Mouse (Mus musculus) stomach, postnatal 0 days (tissue): Measurements from ENCODE around the gene Tmem129. TPM values are rescaled to one million over a fixed set of nuclear protein-coding genes. Genes with fewer than 3 reads are reported as not detected.

Source experiments
- ATAC-seq: fragments of 200-750 bp; cut with Nextera tagmentation; 2 replicates; pipeline ENCODE4 v1.8.0; 2017; ENCODE audit not compliant: low FRiP score, low TSS enrichment
- DNase-seq: peaks from one replicate; pipeline ENCODE4 v3.0.0-alpha.2; 2016; ENCODE audit warnings: low spot score
- H3K27ac ChIP-seq: fragments of 300-500 bp; sonication (generic); replicated peaks from 2 replicates; pipeline ENCODE4 v1.5.1; 2014; ENCODE audit warnings: mild to moderate bottlenecking, control low read depth
- H3K27me3 ChIP-seq: fragments of 300-500 bp; sonication (generic); 2 replicates; pipeline ENCODE4 v1.6.1; 2014; ENCODE audit warnings: low read length; ENCODE audit not compliant: control insufficient read depth, insufficient read depth
- H3K36me3 ChIP-seq: fragments of 300-500 bp; sonication (generic); 2 replicates; pipeline ENCODE4 v1.6.1; 2014; ENCODE audit warnings: low read length, mixed read lengths; ENCODE audit not compliant: control insufficient read depth, insufficient read depth
- H3K4me1 ChIP-seq: fragments of 300-500 bp; sonication (generic); replicated peaks from 2 replicates; pipeline ENCODE4 v1.6.1; 2014; ENCODE audit warnings: antibody characterized with exemption; ENCODE audit not compliant: control insufficient read depth, insufficient read depth
- H3K4me2 ChIP-seq: fragments of 300-500 bp; sonication (generic); replicated peaks from 2 replicates; pipeline ENCODE4 v1.6.1; 2014; ENCODE audit warnings: low read depth, mild to moderate bottlenecking, control low read depth, moderate library complexity
- H3K4me3 ChIP-seq: fragments of 300-500 bp; sonication (generic); 2 replicates; pipeline ENCODE4 v1.5.1; 2014; ENCODE audit warnings: low read depth, low read length, control low read depth
- H3K9ac ChIP-seq: fragments of 300-500 bp; sonication (generic); 2 replicates; pipeline ENCODE4 v1.6.1; 2014; ENCODE audit warnings: mild to moderate bottlenecking, low read length, control low read depth, mixed read lengths
- H3K9me3 ChIP-seq: fragments of 300-500 bp; sonication (generic); 2 replicates; pipeline ENCODE4 v1.6.1; 2016; ENCODE audit warnings: low read length; ENCODE audit not compliant: control insufficient read depth
- CTCF ChIP-seq: IDR thresholded peaks from 2 replicates; pipeline ENCODE4 v1.5.1; 2016; ENCODE audit warnings: antibody characterized with exemption, low read depth, mild to moderate bottlenecking, moderate library complexity
- EP300 ChIP-seq: optimal IDR thresholded peaks from 2 replicates; pipeline ENCODE3; 2016; ENCODE audit warnings: antibody characterized with exemption
- WGBS: fragments of 180-500 bp; shearing (Covaris S2); extraction: QIAGEN DNeasy Blood & Tissue Kit; methylation state at CpG from one replicate; pipeline ENCODE4 v1.1.7; 2014; 5-methylcytosine and 5-hydroxymethylcytosine counted together
- polyA plus RNA-seq: library from polyadenylated mRNA; unstranded; fragments of >200 nt; fragmentation: Nextera tagmentation; extraction: Ambion mirVana; gene quantifications from 2 replicates; pipeline ENCODE4 v1.2.1, GENCODE M21; 2015

The Tmem129 gene
- polyA plus RNA-seq, 1 experiment from 2014 or later = 16.7 TPM

GRCm38 (mm10) chr5:33651017-33651416 is 7.2 kb downstream of the Tmem129 start:
- Histone ChIP-seq H3K36me3 (peaks cover 4% of the 10 kb centered on the region; the same call in 1 of the 2 replicates), H3K4me2 (peak overlapping the region; percentile 61)
- 5% methylated on average over 2 of the region's 2 CpGs for WGBS

GRCm38 (mm10) chr5:33640652-33641051 is 17.6 kb downstream of the Tmem129 start:
- Histone ChIP-seq H3K27ac (no peak overlapping the region), H3K4me3 (no peak overlapping the region), H3K4me2 (no peak overlapping the region), H3K9ac (no peak overlapping the region), H3K27me3 (no peaks in the 10 kb centered on the region), H3K4me1 (no peaks in the 10 kb centered on the region), H3K36me3 (peaks cover 20% of the 10 kb centered on the region), H3K9me3 (no peaks in the 10 kb centered on the region)
- 24% methylated on average over 3 of the region's 3 CpGs for WGBS
- ATAC-seq (peak; percentile 57; the same call in 1 of the 2 replicates), DNase-seq (peak; percentile 48)
- no peak for TF ChIP-seq EP300
- peak; percentile 83 for TF ChIP-seq CTCF

More at GRCm38 (mm10) chr5:33651017-33651416, 7.2 kb downstream of the Tmem129 start:
- Histone ChIP-seq H3K9me3 (no peaks in the 10 kb centered on the region), H3K27me3 (no peaks in the 10 kb centered on the region), H3K27ac (peak overlapping the region; percentile 98; the same call in 1 of the 2 replicates), H3K4me3 (peak overlapping the region; percentile 64), H3K9ac (peak overlapping the region; percentile 83), H3K4me1 (no peaks in the 10 kb centered on the region)
- ATAC-seq (no peak), DNase-seq (no peak)
- no peak for TF ChIP-seq EP300
- no peak for TF ChIP-seq CTCF

GRCm38 (mm10) chr5:33638826-33639225 is 19.4 kb downstream of the Tmem129 start:
- Histone ChIP-seq H3K27me3 (no peaks in the 10 kb centered on the region), H3K36me3 (peaks cover 13% of the 10 kb centered on the region), H3K4me3 (no peak overlapping the region), H3K9ac (no peak overlapping the region), H3K9me3 (no peaks in the 10 kb centered on the region), H3K27ac (no peak overlapping the region), H3K4me2 (no peak overlapping the region), H3K4me1 (no peaks in the 10 kb centered on the region)
- no peak for ATAC-seq
- no peak for DNase-seq
- no peak for TF ChIP-seq EP300
- TF ChIP-seq CTCF = no peak
- 39% methylated on average over 4 of the region's 4 CpGs for WGBS

- no peak overlapping the region for H3K4me2 ChIP-seq
- H3K9me3 ChIP-seq = no peaks in the 10 kb centered on the region
- ATAC-seq = no peak
- H3K4me3 ChIP-seq = no peak overlapping the region
- 81% methylated on average over 3 of the region's 3 CpGs for WGBS
- H3K9ac ChIP-seq = no peak overlapping the region
- DNase-seq = no peak
- H3K36me3 ChIP-seq = peaks cover 3% of the 10 kb centered on the region
- H3K4me1 ChIP-seq = no peaks in the 10 kb centered on the region
- H3K27ac ChIP-seq = no peak overlapping the region
- TF ChIP-seq EP300 = no peak
- TF ChIP-seq CTCF = no peak
- H3K27me3 ChIP-seq = no peaks in the 10 kb centered on the region
Measured at GRCm38 (mm10) chr5:33637606-33638350, 20.4 kb downstream of the Tmem129 start.

GRCm38 (mm10) chr5:33635361-33635760 is 22.9 kb downstream of the Tmem129 start:
- no peak for ATAC-seq
- no peaks in the 10 kb centered on the region for H3K36me3 ChIP-seq
- H3K9ac ChIP-seq = no peak overlapping the region
- H3K9me3 ChIP-seq = no peaks in the 10 kb centered on the region
- DNase-seq = no peak
- H3K4me2 ChIP-seq = no peak overlapping the region
- H3K27ac ChIP-seq = no peak overlapping the region
- WGBS = 82% methylated on average over 3 of the region's 3 CpGs
- no peaks in the 10 kb centered on the region for H3K27me3 ChIP-seq
- no peaks in the 10 kb centered on the region for H3K4me1 ChIP-seq
- no peak overlapping the region for H3K4me3 ChIP-seq
- TF ChIP-seq EP300 (no peak), CTCF (no peak)

GRCm38 (mm10) chr5:33632526-33632925 is 25.7 kb downstream of the Tmem129 start:
- Histone ChIP-seq H3K4me3 (no peak overlapping the region), H3K4me2 (no peak overlapping the region), H3K36me3 (no peaks in the 10 kb centered on the region), H3K27me3 (no peaks in the 10 kb centered on the region), H3K9me3 (no peaks in the 10 kb centered on the region), H3K4me1 (peaks cover 5% of the 10 kb centered on the region; the same call in 1 of the 2 replicates), H3K27ac (no peak overlapping the region), H3K9ac (no peak overlapping the region)
- ATAC-seq = no peak
- WGBS = 63% methylated on average over 1 of the region's 1 CpGs
- no peak for DNase-seq
- TF ChIP-seq EP300 (no peak), CTCF (no peak)
